Mouse (Mus musculus): ENCODE data around the gene Sfswap.
A peak's percentile ranks its signal among the peaks of the same experiment; 100 is the strongest.
"Not testable (repeated sequence)": the region's sequence is repeated elsewhere in the genome, so short reads cannot be mapped to it uniquely, and the experiment has no call there.

Gene Sfswap

GRCm38 (mm10) chr5:129500722-129501634, at the start of gene Sfswap:
TSS of gene Sfswap (plus strand) at chr5:129501221.
- DNase-seq (ENCODE audit: low read depth in 2 of 2, low spot score in 2 of 2): peak; percentile 83

GRCm38 (mm10) chr5:129452561-129452960, 48.5 kb upstream of the Sfswap start:
- no peak for DNase-seq (ENCODE audit: low read depth in 2 of 2, low spot score in 2 of 2)

- no peak for DNase-seq (ENCODE audit: low read depth in 2 of 2, low spot score in 2 of 2)
Measured at GRCm38 (mm10) chr5:129454802-129455528, 46.1 kb upstream of the Sfswap start.

- no peak for DNase-seq (ENCODE audit: low read depth in 2 of 2, low spot score in 2 of 2)
Measured at GRCm38 (mm10) chr5:129455529-129455896, 45.5 kb upstream of the Sfswap start.

- DNase-seq (ENCODE audit: low read depth in 2 of 2, low spot score in 2 of 2): no peak
Measured at GRCm38 (mm10) chr5:129456579-129457140, 44.4 kb upstream of the Sfswap start.

- DNase-seq (ENCODE audit: low read depth in 2 of 2, low spot score in 2 of 2): no peak
Measured at GRCm38 (mm10) chr5:129458109-129458508, 42.9 kb upstream of the Sfswap start.

- no peak for DNase-seq (ENCODE audit: low read depth in 2 of 2, low spot score in 2 of 2)
Measured at GRCm38 (mm10) chr5:129458541-129458940, 42.5 kb upstream of the Sfswap start.

GRCm38 (mm10) chr5:129460798-129461476, 40.1 kb upstream of the Sfswap start:
- DNase-seq (ENCODE audit: low read depth in 2 of 2, low spot score in 2 of 2): no peak

GRCm38 (mm10) chr5:129463648-129464047, 37.4 kb upstream of the Sfswap start:
- not testable (repeated sequence) for DNase-seq (ENCODE audit: low read depth in 2 of 2, low spot score in 2 of 2)

GRCm38 (mm10) chr5:129465788-129466187, 35.2 kb upstream of the Sfswap start:
- DNase-seq (ENCODE audit: low read depth in 2 of 2, low spot score in 2 of 2): no peak

- DNase-seq (ENCODE audit: low read depth in 2 of 2, low spot score in 2 of 2): no peak
Measured at GRCm38 (mm10) chr5:129475532-129476045, 25.4 kb upstream of the Sfswap start.

- DNase-seq (ENCODE audit: low read depth in 2 of 2, low spot score in 2 of 2): no peak
Measured at GRCm38 (mm10) chr5:129489879-129490278, 11.1 kb upstream of the Sfswap start.

GRCm38 (mm10) chr5:129501671-129502070, 650 bp downstream of the Sfswap start:
- DNase-seq (ENCODE audit: low read depth in 2 of 2, low spot score in 2 of 2): peak; percentile 8 to 11

GRCm38 (mm10) chr5:129506886-129507285, 5.9 kb downstream of the Sfswap start:
- DNase-seq (ENCODE audit: low read depth in 2 of 2, low spot score in 2 of 2): no peak

- no peak for DNase-seq (ENCODE audit: low read depth in 2 of 2, low spot score in 2 of 2)
Measured at GRCm38 (mm10) chr5:129518180-129518579, 17.2 kb downstream of the Sfswap start.

GRCm38 (mm10) chr5:129518786-129519185, 17.8 kb downstream of the Sfswap start:
- DNase-seq (ENCODE audit: low read depth in 2 of 2, low spot score in 2 of 2): no peak

- no peak for DNase-seq (ENCODE audit: low read depth in 2 of 2, low spot score in 2 of 2)
Measured at GRCm38 (mm10) chr5:129519591-129519990, 18.6 kb downstream of the Sfswap start.

- DNase-seq (ENCODE audit: low read depth in 2 of 2, low spot score in 2 of 2): no peak
Measured at GRCm38 (mm10) chr5:129521501-129521900, 20.5 kb downstream of the Sfswap start.

GRCm38 (mm10) chr5:129521913-129522312, 20.9 kb downstream of the Sfswap start:
- DNase-seq (ENCODE audit: low read depth in 2 of 2, low spot score in 2 of 2): no peak

GRCm38 (mm10) chr5:129523166-129523565, 22.1 kb downstream of the Sfswap start:
- no peak for DNase-seq (ENCODE audit: low read depth in 2 of 2, low spot score in 2 of 2)

GRCm38 (mm10) chr5:129524751-129525150, 23.7 kb downstream of the Sfswap start:
- no peak for DNase-seq (ENCODE audit: low read depth in 2 of 2, low spot score in 2 of 2)
